Mouse (Mus musculus) heart, postnatal 0 days (tissue): ENCODE measurements around the gene Pwwp2b.

Experiments
- CTCF ChIP-seq: IDR thresholded peaks from 2 replicates; pipeline ENCODE4 v1.5.1; 2016; ENCODE audit warnings: antibody characterized with exemption, control low read depth, low read depth
- EP300 ChIP-seq: IDR thresholded peaks from 2 replicates; pipeline ENCODE4 v1.6.1; 2016; ENCODE audit warnings: antibody characterized with exemption, low read depth

DNA sequence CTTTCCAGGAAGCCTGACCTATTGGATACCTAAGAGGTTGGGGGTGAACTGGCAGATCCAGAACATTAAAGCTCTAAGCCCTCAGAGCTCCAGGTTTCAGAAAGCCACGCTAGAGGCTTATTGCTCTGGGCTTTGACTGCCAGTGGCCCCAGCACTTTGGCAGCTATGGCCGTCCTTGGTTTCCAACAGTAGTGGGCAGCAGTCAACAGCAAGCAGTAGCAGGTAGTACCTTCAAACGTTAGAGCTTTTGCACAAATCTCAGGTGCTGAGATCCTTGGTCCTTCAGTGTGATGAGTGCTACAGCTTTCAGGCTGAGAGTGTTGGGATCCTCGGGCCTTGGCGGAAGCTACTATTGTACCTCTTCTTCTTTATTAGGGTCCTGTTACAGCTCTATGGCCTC is 65.1 kb downstream of the Pwwp2b start:
- TF ChIP-seq EP300 (no peak), CTCF (peak; percentile 44)
